Mouse (Mus musculus): ENCODE results near the gene Clec2e.
"Not testable (repeated sequence)": the region's sequence is repeated elsewhere in the genome, so short reads cannot be mapped to it uniquely, and the experiment has no call there.

Clec2e gene

DNA sequence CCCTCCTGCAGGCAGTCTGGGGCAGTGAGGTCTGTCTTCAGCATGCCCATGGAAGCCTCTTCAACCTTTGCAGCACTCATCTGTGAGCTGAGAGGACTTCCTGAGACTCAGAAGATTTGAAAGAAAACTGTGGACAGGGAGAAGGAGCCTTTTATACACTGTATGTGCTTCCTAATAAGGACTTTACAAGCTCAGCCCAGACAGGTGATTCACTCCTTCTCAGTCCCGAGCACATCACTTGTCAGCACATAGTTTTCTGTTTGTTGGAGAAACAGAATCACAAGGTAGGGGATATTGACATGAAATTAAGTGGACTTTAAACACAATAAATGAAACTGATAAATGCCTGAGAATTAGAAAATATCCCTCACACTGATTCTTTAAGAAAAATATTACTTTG is at the start of gene Clec2e:
Clec2e (minus strand) TSS at position 120 of the 400 bp plus-strand sequence.
- DNase-seq (ENCODE audit: low spot score in 2 of 2): not testable (repeated sequence)

DNA sequence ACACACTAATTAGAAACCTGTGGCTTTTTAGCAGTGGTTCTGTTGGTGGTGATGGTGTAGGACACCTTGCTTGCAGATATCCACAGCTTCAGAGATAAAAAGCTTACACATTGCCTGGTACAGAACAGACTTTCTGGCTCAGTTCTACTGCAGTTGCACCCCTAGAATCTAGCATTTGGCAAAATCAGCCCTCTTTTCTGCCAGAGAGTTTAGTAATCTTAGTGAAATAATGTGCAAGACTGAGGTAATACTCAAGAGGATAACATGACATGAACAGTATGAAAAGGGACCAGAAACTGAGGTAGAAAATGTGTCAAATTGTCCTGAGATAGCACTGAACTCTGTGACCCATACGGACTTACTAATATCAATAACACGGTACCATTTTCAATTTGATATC is 46.1 kb upstream of the Clec2e start:
- DNase-seq (ENCODE audit: low spot score in 2 of 2): no peak

DNA sequence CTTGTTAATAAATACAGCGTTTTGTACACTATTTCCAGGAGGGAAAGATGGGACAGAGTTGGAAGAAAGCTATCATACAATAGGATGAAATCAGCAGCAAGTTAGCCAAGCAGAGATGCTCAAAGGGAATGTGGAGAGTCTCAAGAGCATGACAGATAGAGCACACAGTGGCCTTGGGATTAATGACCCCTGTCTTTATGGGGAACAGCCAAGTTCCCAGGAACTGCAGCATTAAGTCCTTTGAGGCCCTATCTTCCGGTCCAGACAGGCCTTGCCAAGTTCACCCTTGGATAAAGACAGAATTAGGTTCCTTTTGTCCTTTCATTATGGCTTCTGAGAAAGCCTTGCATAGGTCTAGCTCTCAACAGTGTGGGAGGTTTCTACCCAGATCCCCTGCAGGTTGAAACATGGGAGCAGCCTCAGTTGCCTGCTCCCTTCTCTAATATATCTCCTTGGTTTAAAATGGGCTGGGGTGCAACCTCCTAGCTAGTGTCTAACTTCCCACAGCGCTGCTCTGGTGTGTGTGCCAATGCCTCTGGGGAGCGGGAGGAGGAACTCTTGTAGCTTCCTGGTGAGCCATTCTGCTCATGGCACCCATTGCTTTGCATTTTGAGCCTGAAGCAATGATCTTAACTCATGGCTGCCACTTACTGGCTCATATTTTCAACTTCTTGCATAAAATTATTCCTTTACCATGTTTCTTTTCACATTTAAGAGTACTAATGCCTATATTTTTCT is 32.1 kb upstream of the Clec2e start:
- DNase-seq (ENCODE audit: low spot score in 2 of 2): no peak

DNA sequence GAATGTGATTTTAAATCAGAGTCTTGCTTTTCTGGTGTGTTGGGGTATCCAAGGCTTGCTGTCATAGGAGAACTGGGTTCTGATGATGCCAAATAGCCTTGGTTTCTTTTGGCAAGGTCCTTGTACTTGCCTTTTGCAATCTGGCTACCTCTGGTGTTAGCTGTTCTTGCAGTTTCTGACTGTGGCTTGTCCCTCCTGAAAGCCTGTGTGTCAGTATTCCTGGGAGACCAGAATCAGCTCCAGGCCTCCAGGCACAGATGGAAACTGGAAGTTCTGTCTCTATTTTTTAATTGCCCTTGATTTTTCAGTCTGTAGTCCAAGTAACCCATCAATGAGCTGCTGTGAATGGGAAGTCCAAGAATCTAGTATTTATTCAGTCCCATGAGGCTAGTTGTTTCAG is 26.1 kb upstream of the Clec2e start:
- no peak for DNase-seq (ENCODE audit: low spot score in 2 of 2)

DNA sequence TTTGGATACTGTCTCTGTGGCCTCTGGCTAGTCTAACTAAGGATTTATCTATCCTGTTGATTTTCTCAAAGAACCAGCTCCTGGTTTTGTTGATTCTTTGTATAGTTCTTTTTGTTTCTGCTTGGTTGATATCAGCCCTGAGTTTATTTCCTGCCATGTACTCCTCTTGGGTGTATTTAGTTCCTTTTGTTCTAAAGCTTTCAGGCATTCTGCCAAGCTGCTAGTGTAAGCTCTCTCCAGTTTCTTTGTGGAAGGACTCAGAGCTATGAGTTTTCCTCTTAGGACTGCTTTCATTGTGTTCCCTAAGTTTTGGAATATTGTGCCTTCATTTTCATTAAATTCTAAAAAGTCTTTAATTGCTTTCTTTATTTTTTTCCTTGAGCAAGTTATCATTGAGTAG is 23.8 kb upstream of the Clec2e start:
- DNase-seq (ENCODE audit: low spot score in 2 of 2): not testable (repeated sequence)

DNA sequence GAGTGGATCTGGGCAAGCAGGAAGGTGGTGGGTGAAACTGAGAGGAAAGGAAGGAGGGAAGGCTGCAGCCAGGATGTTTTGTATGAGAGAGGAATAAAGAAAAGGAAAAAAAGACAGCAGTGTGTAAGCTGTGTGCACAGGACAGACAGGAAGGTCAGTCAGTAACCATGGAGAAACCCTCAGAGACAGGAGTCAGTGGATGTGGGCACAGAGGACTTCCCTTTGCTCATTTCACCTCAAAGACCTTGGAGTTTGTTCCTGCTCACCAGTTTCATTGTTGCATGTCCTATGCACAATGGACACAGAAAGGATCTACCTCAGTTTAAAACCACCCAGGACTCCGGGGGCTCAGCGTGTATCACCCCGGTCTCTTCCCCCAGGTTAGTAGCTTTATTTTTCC is 15.5 kb upstream of the Clec2e start:
- no peak for DNase-seq (ENCODE audit: low spot score in 2 of 2)

DNA sequence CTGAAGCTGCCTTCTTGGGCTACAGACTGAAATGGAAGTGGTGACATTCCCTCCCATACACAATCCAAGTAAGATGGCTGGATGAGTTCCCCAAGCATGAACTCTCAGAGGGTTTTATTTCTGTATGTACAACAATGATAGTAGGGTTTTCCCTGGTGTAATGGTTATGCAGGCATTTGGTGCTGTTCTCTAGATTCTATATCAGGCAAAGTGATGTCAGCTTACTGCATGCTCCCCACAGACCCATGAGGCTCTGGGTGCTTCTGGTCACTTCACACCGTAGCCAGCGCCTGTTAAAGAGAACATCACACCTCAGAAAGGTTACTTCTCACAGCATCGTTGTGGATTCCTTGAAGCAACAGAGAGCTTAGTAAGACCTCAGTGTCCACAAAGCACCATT is 13.5 kb upstream of the Clec2e start:
- peak; percentile 8 to 37 for DNase-seq (ENCODE audit: low spot score in 2 of 2)

DNA sequence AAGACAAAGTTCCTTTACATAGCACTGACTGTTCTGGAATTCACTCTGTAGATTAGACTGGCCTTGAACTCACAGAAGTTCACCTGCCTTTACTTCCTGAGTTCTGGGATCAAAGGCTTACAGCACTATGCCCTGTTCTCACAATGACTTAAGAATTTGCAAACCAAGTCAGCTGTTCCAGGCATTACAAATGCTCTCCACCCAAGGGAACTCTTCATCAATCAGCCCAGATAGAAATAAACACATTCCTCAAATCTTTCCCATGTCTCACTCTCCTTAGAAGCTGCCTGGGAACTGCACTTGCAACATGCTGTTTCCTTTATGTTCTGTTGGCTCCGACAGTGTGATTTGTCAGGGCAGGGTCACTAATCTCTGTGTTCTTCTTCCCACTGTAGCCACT is 13.1 kb upstream of the Clec2e start:
- DNase-seq (ENCODE audit: low spot score in 2 of 2): no peak

DNA sequence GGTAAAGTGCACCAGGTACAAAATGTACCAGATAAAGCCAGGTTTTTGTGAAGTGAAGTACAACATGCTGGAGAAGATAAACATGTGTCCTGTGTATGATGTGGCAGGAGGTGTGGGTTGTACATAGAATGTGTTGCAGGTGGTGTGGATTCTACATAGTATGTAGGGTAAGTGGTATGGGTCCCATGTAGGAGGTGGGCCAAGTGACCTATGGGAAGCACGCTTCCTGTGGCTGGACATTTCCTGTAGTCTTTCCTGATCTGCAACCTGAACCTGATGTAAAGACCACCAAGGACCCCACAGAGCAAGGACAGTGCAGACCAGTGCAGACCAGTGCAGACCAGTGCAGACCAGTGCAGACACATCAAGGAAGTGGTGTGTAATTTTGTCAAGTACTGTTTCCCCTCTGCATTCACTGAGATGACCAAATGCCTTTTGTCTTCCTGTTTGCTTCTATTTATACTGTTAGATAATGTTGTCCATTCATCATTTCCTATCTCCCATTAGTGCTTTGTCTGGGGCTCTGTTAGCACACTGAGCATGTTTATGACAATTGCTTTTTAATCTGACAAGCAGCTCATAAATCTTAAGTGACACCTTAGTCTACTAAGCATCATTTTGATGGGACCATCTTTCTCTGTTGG is 12.4 kb upstream of the Clec2e start:
- DNase-seq (ENCODE audit: low spot score in 2 of 2): peak in 1 of 2 experiments; percentile 12

DNA sequence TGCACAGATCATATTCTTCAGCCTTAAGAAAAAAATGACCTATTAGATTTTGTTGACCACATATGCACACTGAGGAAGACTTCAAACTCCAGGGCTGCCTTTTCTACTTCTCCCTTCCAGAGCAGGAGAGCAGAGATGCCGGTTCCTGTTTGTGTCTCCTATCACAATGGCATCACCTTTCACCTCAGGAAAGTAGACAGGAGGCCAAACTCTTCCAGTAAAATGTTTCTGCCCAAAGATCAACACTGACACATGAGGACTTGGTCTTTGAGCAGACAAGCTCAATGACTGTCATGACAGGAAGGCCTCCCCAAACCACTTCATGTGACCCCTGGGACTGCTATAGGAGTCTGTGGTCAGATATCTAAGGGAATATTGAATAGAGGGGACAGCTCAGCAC is 11.8 kb upstream of the Clec2e start:
- DNase-seq (ENCODE audit: low spot score in 2 of 2): no peak

DNA sequence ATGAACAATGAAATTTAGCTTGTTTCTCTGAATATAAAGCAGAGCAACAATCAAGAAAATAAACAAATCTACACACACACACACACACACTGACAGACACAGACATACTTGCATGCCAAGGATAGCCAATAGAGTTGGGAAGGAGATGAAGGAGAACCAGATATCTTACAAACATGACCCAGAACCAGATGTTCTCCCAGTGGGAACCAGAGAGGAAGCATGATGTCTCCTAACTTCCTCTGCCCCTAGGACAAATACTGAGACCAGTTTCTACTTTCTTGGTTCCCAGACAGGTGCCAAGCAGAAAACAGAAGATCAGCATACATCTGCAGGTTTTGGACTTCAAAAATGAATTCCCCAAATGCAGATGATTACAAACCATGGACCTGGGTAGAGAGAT is 7.2 kb upstream of the Clec2e start:
- DNase-seq (ENCODE audit: low spot score in 2 of 2): no peak

DNA sequence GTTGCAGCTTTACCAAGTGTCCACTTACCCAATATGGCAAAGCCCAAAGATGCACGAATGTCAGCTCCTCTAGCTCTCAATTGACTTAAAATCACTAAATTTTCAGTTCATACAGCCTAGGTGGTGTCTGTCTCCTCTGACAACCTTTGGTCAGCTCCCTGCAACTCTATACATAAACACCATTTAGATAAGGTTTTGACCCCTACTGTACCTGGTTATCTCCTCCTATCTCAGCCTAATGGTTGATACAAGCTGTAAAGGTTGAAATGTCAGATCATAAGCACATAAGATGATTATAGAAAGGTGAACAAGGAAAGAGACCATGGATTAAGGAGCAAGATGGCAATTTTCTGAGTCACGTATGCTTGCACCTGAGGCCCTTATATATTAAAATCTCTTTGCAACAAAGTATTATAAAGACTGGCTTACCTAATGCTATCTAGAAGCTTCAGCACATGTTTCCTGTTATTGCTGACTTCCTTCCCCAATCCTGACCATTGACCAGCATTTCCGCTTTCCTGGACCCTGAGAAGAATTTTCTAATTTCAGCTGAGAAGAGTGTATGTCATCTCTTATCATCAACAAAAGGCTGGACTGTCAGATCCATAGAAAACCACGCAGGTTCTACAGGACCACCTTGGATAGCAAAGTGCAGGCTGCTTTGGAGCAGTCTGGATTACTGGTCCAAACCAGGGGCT is 2.3 kb upstream of the Clec2e start:
- DNase-seq (ENCODE audit: low spot score in 2 of 2): no peak

DNA sequence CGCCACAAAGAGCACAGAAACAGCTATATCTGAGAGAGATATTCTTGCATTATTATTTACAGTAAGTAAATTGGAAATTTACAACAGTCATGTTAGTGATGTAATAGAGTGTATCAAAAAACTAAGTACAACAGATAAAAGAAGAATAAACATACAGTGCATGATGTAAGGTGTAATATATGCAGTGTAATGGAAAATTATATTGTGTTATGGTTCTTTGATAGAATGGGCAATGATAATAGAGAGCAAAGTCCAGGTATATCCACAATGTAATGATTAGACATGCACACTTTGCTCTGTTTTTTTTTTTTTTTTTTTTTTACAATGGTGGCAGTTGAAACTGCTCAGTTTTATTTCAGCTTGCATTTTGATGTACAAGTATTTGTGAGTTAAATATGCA is 891 bp upstream of the Clec2e start:
- DNase-seq (ENCODE audit: low spot score in 2 of 2): no peak

DNA sequence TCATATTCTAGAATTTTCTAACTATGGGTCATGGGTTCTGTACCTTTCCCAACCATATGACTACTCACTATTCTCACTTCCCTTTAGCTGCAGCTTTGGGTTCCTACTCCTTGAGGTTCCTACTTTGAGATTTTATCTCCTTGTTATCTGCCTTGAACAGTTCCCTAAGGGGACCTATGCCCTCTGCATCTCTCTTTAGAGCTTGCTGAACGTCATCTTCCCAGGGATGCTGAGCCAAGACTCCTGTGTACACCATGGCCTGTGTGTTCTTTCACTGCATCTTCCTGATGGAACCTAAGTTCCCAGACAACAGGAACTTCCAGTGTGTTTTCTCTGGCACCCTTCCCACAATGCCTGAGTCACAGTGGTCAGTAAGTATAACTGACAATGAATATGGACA is 2.8 kb downstream of the Clec2e start:
- DNase-seq (ENCODE audit: low spot score in 2 of 2): no peak

DNA sequence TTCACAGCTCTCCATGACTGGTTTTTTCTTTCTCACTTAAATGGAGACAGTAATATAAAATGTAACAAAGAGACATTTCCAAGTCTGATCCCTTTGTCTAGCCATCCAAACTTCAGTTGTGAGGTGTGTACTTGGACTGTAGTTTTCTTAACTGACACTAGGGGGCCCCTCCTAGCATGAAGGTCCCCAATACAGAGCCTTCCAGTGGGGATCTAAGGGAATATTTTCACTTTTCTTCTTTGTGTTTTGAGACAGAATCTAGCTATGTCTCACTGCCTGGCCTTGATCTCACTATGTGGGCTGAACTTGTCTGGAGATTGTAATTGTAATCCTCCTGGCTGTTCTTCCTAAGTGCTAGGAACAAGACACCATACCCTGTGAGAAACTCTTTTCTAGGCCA is 5.5 kb downstream of the Clec2e start:
- DNase-seq (ENCODE audit: low spot score in 2 of 2): peak; percentile 10 to 30

DNA sequence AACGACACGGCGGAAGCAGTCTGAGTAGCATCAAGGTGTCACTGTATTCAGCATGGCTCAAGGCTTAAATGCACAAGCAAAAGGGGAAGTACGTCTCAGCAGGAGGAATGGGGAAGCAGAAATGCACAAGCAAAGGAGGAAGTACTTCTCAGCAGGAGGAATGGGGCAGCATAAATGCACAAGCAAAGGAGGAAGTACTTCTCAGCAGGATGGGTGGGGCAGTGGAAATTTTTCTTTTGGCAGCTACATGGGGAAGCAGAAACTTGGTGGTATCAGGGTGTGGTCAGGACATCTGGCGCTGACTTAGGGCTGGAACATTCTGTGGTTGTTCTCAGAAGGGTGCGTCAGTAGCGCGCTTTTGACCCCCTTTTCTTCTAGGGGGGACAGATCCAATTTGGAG is 12.1 kb downstream of the Clec2e start:
- DNase-seq (ENCODE audit: low spot score in 2 of 2): peak in 1 of 2 experiments; percentile 53

DNA sequence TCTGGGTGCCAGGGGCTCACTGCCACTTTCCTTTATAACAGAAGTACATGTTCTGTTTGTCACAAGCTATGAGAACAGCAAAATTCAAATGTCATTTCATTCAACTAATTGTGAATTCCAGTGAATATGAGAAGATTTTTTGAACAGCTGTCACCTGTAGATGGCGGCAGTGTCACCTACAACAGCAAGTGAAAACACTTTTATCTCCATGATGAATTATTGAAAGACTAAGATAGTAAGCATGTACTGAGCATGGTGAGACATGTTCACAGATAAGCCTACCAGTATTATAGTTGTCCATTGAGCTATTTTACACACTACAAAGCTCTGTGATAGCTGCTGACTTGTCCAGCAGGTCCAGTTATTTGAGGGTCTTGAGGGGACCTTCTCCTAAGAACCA is 12.6 kb downstream of the Clec2e start:
- peak; percentile 19 to 36 for DNase-seq (ENCODE audit: low spot score in 2 of 2)

DNA sequence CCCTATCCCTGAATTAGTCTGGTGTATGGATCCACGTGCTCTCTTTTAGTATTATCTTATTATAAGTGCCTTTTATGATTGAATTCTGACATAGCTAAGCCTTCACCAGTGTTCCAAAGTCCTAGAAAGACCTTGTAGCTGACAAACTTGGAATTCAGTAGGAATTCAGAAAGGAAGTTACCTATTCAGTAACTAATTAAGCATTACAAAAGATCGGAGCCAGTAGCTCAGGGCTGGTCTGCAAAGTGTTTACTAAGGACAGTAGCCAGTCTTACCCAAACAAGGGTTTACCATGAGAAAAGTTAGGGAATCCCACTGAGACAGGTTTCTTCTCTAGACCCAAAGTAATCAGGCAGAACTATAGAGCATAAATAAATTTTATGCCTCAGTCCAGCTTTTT is 14.7 kb downstream of the Clec2e start:
- DNase-seq (ENCODE audit: low spot score in 2 of 2): not testable (repeated sequence)

DNA sequence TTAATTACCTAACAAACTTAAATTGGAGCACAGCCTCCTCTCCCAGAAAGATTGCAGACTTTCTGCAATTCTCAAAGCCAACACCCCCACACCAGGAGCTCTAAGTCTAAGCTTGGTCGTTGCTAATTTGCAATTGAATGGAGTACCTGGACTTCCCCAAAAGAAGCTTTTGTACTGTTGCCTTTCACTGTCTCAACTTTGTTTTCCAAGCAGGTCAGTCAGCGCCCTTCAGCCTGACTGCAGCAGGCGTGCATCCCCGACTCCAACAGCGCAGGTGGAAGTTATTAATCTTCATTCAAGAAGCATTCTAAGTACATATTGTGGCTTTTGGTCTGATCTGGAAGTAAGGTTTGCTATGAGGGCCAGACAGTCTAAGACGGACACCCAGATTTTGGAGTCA is 15.6 kb downstream of the Clec2e start:
- no peak for DNase-seq (ENCODE audit: low spot score in 2 of 2)

DNA sequence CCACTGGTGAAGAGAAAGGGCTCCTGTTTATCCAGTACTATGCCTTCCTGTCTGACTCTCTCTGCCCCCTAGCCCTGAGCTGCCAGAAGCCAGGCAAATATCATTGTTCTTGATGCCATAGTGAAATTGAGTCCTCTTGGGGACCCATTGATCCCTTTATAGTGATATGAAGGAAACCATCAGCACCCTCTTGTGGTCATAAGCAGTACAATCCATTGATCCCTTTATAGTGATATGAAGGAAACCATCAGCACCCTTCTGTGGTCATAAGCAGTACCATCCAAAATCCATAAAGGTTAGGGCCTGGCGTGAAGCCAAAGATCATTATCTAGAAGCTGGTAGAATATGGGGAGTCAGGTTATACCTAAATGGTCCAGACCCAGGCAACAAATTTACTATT is 33.7 kb downstream of the Clec2e start:
- peak; percentile 69 to 73 for DNase-seq (ENCODE audit: low spot score in 2 of 2)

DNA sequence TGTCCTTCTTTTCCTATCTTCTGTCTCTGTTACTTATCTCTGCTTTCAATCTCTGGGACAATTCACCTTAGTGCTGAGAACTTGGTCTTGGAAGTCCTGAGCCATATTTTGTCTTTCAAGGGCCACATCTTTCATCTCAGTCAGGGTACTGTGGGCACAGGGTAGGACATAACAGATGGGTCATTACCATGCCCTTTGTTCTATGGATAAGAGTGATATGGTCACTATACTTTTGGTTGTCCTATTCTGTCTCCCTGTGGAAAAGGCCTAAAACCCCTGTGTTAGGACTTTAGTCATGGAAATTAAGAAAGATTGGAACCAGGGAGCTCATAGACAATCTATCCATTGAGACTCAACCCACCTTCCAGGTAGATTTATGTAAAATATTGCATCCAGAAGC is 34.2 kb downstream of the Clec2e start:
- no peak for DNase-seq (ENCODE audit: low spot score in 2 of 2)

DNA sequence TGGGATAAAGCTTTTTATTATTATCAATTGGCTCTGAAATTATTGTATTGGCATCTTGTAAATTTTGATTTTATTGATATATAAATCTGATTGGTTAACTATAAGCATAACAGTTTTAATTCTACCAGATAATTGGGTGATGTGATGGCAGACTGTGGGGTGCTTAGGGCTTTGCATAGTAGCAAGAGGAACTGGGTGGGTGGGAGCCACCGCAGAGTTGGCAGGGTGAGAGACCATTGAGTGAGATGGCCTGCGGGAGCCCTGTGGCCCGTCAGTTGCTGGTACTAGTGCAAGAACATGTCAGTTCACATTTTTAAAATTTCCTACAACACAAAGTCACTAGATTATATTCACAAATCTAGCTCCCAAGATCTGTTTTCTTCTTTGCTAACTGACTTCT is 34.9 kb downstream of the Clec2e start:
- no peak for DNase-seq (ENCODE audit: low spot score in 2 of 2)

DNA sequence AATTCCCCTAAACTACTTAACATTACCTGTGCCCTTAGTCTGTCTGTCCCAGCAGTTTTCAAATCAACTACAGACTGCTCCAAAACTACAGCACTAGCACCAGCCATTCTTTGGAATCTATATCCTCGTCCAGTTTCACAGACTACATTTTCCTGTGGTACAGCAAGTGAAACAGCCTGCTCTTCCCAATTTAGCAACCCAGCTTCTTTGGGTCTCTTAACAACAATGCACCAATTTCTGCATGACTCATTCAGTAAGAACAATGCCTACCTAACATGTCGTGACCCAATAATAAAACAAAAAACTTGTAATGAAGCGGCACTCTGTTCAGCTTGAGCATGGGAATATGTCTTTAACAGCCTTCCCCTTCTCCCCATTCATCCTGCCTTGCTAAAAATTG is 35.3 kb downstream of the Clec2e start:
- no peak for DNase-seq (ENCODE audit: low spot score in 2 of 2)
